Mouse (Mus musculus) forebrain, embryonic 15.5 days (tissue): ENCODE data around the gene Gm16253. TPM values are rescaled to one million over a fixed set of nuclear protein-coding genes. Genes with fewer than 3 reads are reported as not detected.

ENCODE experiments used
- ATAC-seq: fragments of 200-750 bp; cut with Nextera tagmentation; replicated peaks from 2 replicates; pipeline ENCODE4 v1.8.0; 2017; ENCODE audit warnings: mild to moderate bottlenecking, moderate TSS enrichment, moderate library complexity
- H3K27ac ChIP-seq: fragments of 300-500 bp; sonication (generic); replicated peaks from 2 replicates; pipeline ENCODE4 v1.5.1; 2015; ENCODE audit warnings: mild to moderate bottlenecking, inconsistent platforms
- H3K27me3 ChIP-seq: fragments of 300-500 bp; sonication (generic); 2 replicates; pipeline ENCODE4 v1.6.1; 2015; ENCODE audit warnings: inconsistent platforms
- H3K36me3 ChIP-seq: fragments of 300-500 bp; sonication (generic); 2 replicates; pipeline ENCODE4 v1.6.1; 2015; ENCODE audit warnings: mild to moderate bottlenecking, inconsistent platforms
- H3K4me1 ChIP-seq: fragments of 300-500 bp; sonication (generic); 2 replicates; pipeline ENCODE4 v1.6.1; 2015; ENCODE audit warnings: inconsistent platforms
- H3K4me2 ChIP-seq: fragments of 300-500 bp; sonication (generic); replicated peaks from 2 replicates; pipeline ENCODE4 v1.6.1; 2015; ENCODE audit warnings: mild to moderate bottlenecking, inconsistent platforms
- H3K4me3 ChIP-seq: fragments of 300-500 bp; sonication (generic); 2 replicates; pipeline ENCODE4 v1.5.1; 2015; ENCODE audit warnings: mild to moderate bottlenecking, inconsistent platforms
- H3K9ac ChIP-seq: fragments of 300-500 bp; sonication (generic); replicated peaks from 2 replicates; pipeline ENCODE4 v1.6.1; 2015; ENCODE audit warnings: mild to moderate bottlenecking, inconsistent platforms
- H3K9me3 ChIP-seq: fragments of 300-500 bp; sonication (generic); 2 replicates; pipeline ENCODE4 v1.6.1; 2016; ENCODE audit warnings: inconsistent platforms
- WGBS: fragments of 180-500 bp; shearing (Covaris S2); methylation state at CpG from one replicate; pipeline ENCODE4 v1.1.7; 2015; ENCODE audit warnings: mixed read lengths; 5-methylcytosine and 5-hydroxymethylcytosine counted together
- polyA plus RNA-seq: library from polyadenylated mRNA; unstranded; fragments of >200 nt; fragmentation: Nextera tagmentation; extraction: Ambion mirVana; gene quantifications from 2 replicates; pipeline ENCODE4 v1.2.1, GENCODE M21; 2015

The Gm16253 gene
- polyA plus RNA-seq, 1 experiment from 2014 or later = 0.92 TPM

GRCm38 (mm10) chr3:96569506-96569905 is 7.3 kb upstream of the Gm16253 start:
- no peaks in the 10 kb centered on the region for H3K9me3 ChIP-seq
- H3K27ac ChIP-seq = no peak overlapping the region
- no peaks in the 10 kb centered on the region for H3K36me3 ChIP-seq
- no peak overlapping the region for H3K9ac ChIP-seq
- no peak for ATAC-seq
- no peaks in the 10 kb centered on the region for H3K4me1 ChIP-seq
- H3K4me3 ChIP-seq = no peak overlapping the region
- WGBS = 94% methylated on average over 13 of the region's 13 CpGs
- no peak overlapping the region for H3K4me2 ChIP-seq
- H3K27me3 ChIP-seq = no peaks in the 10 kb centered on the region

DNA sequence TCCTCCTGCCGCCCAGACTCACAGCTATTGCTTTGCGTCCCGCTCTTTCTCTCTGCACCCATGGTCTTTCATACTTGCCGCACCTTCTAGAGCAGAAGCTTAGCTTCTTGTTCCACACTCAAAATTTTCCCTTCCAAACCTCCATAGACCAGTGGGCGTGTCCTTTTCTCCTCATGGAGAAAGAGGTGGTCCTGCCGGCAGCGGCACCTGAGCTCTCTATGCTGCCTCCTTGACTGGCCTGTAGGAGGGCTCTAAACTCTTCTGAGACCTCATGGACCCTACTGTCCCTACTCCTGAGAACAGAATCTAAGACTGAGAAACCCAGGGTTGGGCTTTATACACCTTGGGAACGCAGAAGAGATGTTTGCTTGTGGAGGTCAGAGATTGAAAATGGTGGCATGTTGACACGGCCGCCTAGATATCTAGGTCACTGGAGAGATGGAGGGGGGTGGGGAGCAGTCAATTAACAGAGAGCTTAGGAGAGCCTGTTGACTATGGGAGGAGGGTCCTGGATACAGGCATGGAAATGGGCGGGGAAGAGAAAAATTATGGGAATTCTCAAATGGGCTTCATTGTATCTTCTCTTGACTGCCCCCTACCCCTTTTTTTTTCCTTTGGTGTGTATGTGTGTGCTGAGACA is 6.7 kb upstream of the Gm16253 start:
- Histone ChIP-seq H3K27me3 (no peaks in the 10 kb centered on the region), H3K9me3 (no peaks in the 10 kb centered on the region), H3K9ac (no peak overlapping the region), H3K4me3 (no peak overlapping the region), H3K4me1 (no peaks in the 10 kb centered on the region), H3K36me3 (no peaks in the 10 kb centered on the region), H3K27ac (no peak overlapping the region), H3K4me2 (no peak overlapping the region)
- 86% methylated on average over 11 of the region's 11 CpGs for WGBS
- ATAC-seq = no peak

GRCm38 (mm10) chr3:96570643-96571042 is 6.1 kb upstream of the Gm16253 start:
- ATAC-seq = no peak
- H3K4me3 ChIP-seq = no peak overlapping the region
- H3K9ac ChIP-seq = no peak overlapping the region
- no peaks in the 10 kb centered on the region for H3K4me1 ChIP-seq
- no peak overlapping the region for H3K4me2 ChIP-seq
- 75% methylated on average over 7 of the region's 7 CpGs for WGBS
- H3K36me3 ChIP-seq = no peaks in the 10 kb centered on the region
- no peaks in the 10 kb centered on the region for H3K27me3 ChIP-seq
- no peak overlapping the region for H3K27ac ChIP-seq
- no peaks in the 10 kb centered on the region for H3K9me3 ChIP-seq

GRCm38 (mm10) chr3:96571336-96571735 is 5.4 kb upstream of the Gm16253 start:
- Histone ChIP-seq H3K27me3 (no peaks in the 10 kb centered on the region), H3K27ac (no peak overlapping the region), H3K4me1 (peaks cover 1% of the 10 kb centered on the region), H3K4me3 (no peak overlapping the region), H3K9me3 (no peaks in the 10 kb centered on the region), H3K36me3 (no peaks in the 10 kb centered on the region), H3K9ac (no peak overlapping the region), H3K4me2 (no peak overlapping the region)
- WGBS = 75% methylated on average over 2 of the region's 2 CpGs
- ATAC-seq = no peak

DNA sequence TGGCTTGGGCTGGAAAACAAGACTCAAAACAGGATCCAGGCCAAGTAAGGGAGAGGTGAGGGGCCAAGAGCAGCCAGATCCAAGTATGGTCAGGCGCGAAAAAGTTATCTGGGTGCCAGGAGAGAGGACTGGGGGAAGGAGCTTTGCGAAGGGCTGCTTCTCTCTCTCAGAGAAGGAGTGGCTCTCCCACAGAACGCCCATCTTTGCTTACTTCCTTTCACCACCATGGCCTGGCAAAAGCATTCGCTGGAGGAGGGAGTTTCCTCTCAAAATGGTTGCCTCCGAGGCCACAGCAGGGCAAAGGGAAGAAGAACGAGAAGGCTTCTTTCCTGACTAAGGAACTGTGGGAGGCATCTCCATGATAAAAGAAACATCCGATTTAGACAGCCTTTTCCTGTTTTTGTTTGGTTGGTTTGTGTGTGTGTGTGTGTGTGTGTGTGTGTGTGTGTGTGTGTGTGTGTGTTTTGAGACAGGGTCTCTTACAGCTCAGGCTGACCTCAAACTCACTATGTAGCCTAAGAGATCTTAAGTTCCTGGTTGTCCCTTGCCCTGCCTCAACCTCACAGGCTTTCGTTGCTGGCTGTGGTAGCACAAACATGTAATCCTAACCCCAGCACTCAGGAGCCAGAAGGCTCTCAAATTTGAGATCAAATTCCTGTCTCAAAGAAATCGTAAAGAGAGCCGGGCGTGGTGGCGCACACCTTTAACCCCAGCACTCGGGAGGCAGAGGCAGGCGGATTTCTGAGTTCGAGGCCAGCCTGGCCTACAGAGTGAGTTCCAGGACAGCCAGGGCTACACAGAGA is 4.7 kb upstream of the Gm16253 start:
- Histone ChIP-seq H3K27me3 (no peaks in the 10 kb centered on the region), H3K36me3 (no peaks in the 10 kb centered on the region), H3K9ac (no peak overlapping the region), H3K4me1 (peaks cover 8% of the 10 kb centered on the region), H3K9me3 (no peaks in the 10 kb centered on the region), H3K27ac (no peak overlapping the region), H3K4me3 (no peak overlapping the region), H3K4me2 (no peak overlapping the region)
- no peak for ATAC-seq
- 81% methylated on average over 16 of the region's 16 CpGs for WGBS

DNA sequence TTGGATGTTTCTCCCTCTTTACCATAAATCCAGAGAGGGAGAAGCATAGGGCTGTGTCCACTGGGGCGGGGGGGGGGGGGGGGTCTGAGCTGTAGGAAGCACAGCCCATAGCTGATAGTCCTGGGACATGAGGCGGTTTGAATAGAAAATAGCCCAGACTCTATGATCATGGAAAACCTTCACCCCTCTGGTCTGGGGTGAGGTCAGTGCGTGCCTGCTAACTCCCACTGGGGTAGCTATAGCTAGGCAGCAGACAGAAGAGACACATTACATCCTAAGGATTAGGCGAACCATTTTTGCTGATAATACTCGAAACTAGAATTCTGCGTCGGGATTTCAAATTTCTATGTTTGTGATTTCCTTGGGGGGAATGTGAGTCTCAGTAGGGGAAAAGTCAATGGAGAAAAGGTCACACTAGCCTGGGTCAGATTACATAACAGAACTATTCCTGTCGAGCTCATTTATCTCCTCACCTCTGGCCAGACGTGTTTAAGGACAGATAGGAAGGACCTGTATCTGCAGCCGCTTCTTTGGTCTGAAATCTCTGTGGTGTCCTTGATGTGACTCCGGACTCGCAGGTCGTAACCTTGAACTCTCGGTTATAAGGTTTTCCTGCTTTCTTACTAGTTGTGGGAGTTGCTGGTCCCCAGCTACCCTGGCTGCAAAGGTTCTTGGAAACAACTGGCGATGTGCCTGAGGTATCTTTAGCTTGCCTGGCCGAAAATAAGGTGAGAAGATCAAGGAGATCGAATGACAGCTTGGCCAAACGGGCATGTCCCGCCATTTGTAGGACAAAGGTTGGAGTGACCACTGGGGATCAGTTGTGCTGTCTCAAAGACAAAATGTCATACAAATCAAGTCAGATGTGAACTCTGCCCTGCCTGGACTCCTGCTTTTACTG is 2.9 kb upstream of the Gm16253 start:
- 90% methylated on average over 18 of the region's 19 CpGs for WGBS

GRCm38 (mm10) chr3:96575272-96575984 is 1.4 kb upstream of the Gm16253 start:
- ATAC-seq = no peak
- Histone ChIP-seq H3K4me3 (no peak overlapping the region), H3K4me2 (no peak overlapping the region), H3K9ac (no peak overlapping the region), H3K36me3 (no peaks in the 10 kb centered on the region), H3K4me1 (peaks cover 14% of the 10 kb centered on the region), H3K9me3 (no peaks in the 10 kb centered on the region), H3K27ac (no peak overlapping the region), H3K27me3 (no peaks in the 10 kb centered on the region)
- WGBS = 96% methylated on average over 8 of the region's 8 CpGs

More for the DNA sequence above, 2.9 kb upstream of the Gm16253 start:
- Histone ChIP-seq H3K27me3 (no peaks in the 10 kb centered on the region), H3K4me2 (no peak overlapping the region), H3K36me3 (no peaks in the 10 kb centered on the region), H3K27ac (no peak overlapping the region), H3K4me1 (peaks cover 8% of the 10 kb centered on the region), H3K4me3 (no peak overlapping the region), H3K9me3 (no peaks in the 10 kb centered on the region), H3K9ac (no peak overlapping the region)
- no peak for ATAC-seq

- no peak overlapping the region for H3K9ac ChIP-seq
- 0 out of 2 replicates have a peak overlapping the region, but pooled peaks have one; percentile 9 for H3K27ac ChIP-seq
- peak overlapping the region; percentile 5; the same call in 1 of the 2 replicates for H3K4me3 ChIP-seq
- H3K4me1 ChIP-seq = peaks cover 17% of the 10 kb centered on the region
- no peaks in the 10 kb centered on the region for H3K27me3 ChIP-seq
- no peak for ATAC-seq
- peak overlapping the region; percentile 32 for H3K4me2 ChIP-seq
- WGBS = 65% methylated on average over 14 of the region's 14 CpGs
- H3K9me3 ChIP-seq = no peaks in the 10 kb centered on the region
- no peaks in the 10 kb centered on the region for H3K36me3 ChIP-seq
Measured at GRCm38 (mm10) chr3:96576005-96576658, 652 bp upstream of the Gm16253 start.

DNA sequence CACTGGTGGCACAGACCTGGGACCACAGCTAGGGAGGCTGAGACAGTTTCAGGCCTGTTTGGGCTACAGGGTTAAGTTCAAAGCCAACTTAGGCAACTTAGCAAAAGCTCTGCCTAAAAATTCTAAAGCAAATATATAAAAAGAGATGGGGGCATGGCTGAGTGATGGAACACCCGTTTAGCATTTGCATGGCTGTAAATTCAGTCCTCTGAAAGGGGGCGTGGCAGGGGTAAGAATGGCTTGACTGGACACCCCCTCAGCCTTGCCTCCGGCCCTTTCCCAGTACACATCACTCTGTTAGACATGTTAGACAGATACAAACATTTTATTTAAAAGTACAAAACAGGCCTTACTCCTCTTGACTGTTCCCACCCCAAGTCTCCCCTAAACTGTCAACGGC is 782 bp downstream of the Gm16253 start:
- 78% methylated on average over 4 of the region's 4 CpGs for WGBS
- Histone ChIP-seq H3K4me2 (no peak overlapping the region), H3K4me3 (no peak overlapping the region), H3K9me3 (no peaks in the 10 kb centered on the region), H3K4me1 (peaks cover 17% of the 10 kb centered on the region), H3K27ac (peak overlapping the region; percentile 41), H3K27me3 (no peaks in the 10 kb centered on the region), H3K9ac (no peak overlapping the region), H3K36me3 (no peaks in the 10 kb centered on the region)
- ATAC-seq = no peak

- no peak overlapping the region for H3K4me3 ChIP-seq
- no peaks in the 10 kb centered on the region for H3K9me3 ChIP-seq
- WGBS = 76% methylated on average over 12 of the region's 12 CpGs
- H3K36me3 ChIP-seq = no peaks in the 10 kb centered on the region; the same call in 1 of the 2 replicates
- peaks cover 17% of the 10 kb centered on the region for H3K4me1 ChIP-seq
- ATAC-seq = no peak
- no peak overlapping the region for H3K9ac ChIP-seq
- H3K27me3 ChIP-seq = no peaks in the 10 kb centered on the region
- H3K27ac ChIP-seq = no peak overlapping the region
- no peak overlapping the region for H3K4me2 ChIP-seq
Measured at GRCm38 (mm10) chr3:96578561-96579238, 1.9 kb downstream of the Gm16253 start.
